Mouse (Mus musculus): ENCODE results near the gene Smg9. TPM values are rescaled to one million over a fixed set of nuclear protein-coding genes. Genes with fewer than 3 reads are reported as not detected.

Smg9 gene
- polyA plus RNA-seq, 1 experiment from 2014 or later: 30.6 TPM

GRCm38 (mm10) chr7:24421648-24422047 is 22.2 kb downstream of the Smg9 start:
- peaks cover 30% of the 10 kb centered on the region for H3K36me3 ChIP-seq
- H3K4me1 ChIP-seq: peaks cover 16% of the 10 kb centered on the region
- no peak for ATAC-seq (ENCODE audit: low FRiP score, low read depth)
- H3K27me3 ChIP-seq (replicated peaks): no peaks in the 10 kb centered on the region
- WGBS: 84% methylated on average over 7 of the region's 7 CpGs
- no peak overlapping the region for H3K9ac ChIP-seq
- no peaks in the 10 kb centered on the region for H3K9me3 ChIP-seq
- H3K4me2 ChIP-seq (replicated peaks): no peak overlapping the region
- no peak overlapping the region for H3K4me3 ChIP-seq
- H3K27ac ChIP-seq: no peak overlapping the region

GRCm38 (mm10) chr7:24422251-24422650 is 22.8 kb downstream of the Smg9 start:
- peaks cover 27% of the 10 kb centered on the region for H3K36me3 ChIP-seq
- no peak overlapping the region for H3K27ac ChIP-seq
- no peak for ATAC-seq (ENCODE audit: low FRiP score, low read depth)
- 77% methylated on average over 8 of the region's 8 CpGs for WGBS
- H3K27me3 ChIP-seq (replicated peaks): no peaks in the 10 kb centered on the region
- no peak overlapping the region for H3K4me3 ChIP-seq
- peaks cover 16% of the 10 kb centered on the region for H3K4me1 ChIP-seq
- no peak overlapping the region for H3K9ac ChIP-seq
- no peaks in the 10 kb centered on the region for H3K9me3 ChIP-seq
- no peak overlapping the region for H3K4me2 ChIP-seq (replicated peaks)

- Histone ChIP-seq H3K4me1 (peaks cover 12% of the 10 kb centered on the region), H3K36me3 (peaks cover 27% of the 10 kb centered on the region), H3K4me2 (replicated peaks) (no peak overlapping the region), H3K9ac (no peak overlapping the region), H3K27me3 (replicated peaks) (no peaks in the 10 kb centered on the region), H3K9me3 (no peaks in the 10 kb centered on the region), H3K27ac (no peak overlapping the region), H3K4me3 (no peak overlapping the region)
- 91% methylated on average over 15 of the region's 15 CpGs for WGBS
- ATAC-seq (ENCODE audit: low FRiP score, low read depth): no peak
Observed at GRCm38 (mm10) chr7:24423107-24423763, 23.8 kb downstream of the Smg9 start.

GRCm38 (mm10) chr7:24423956-24424732 is 24.7 kb downstream of the Smg9 start:
- WGBS: 83% methylated on average over 12 of the region's 12 CpGs
- no peak overlapping the region for H3K4me3 ChIP-seq
- H3K27me3 ChIP-seq (replicated peaks): no peaks in the 10 kb centered on the region
- H3K4me1 ChIP-seq: peaks cover 9% of the 10 kb centered on the region
- no peak overlapping the region for H3K4me2 ChIP-seq (replicated peaks)
- H3K27ac ChIP-seq: no peak overlapping the region
- H3K9ac ChIP-seq: no peak overlapping the region
- H3K9me3 ChIP-seq: no peaks in the 10 kb centered on the region
- peaks cover 27% of the 10 kb centered on the region for H3K36me3 ChIP-seq
- no peak for ATAC-seq (ENCODE audit: low FRiP score, low read depth)

GRCm38 (mm10) chr7:24425919-24426318 is 26.5 kb downstream of the Smg9 start:
- peaks cover 20% of the 10 kb centered on the region for H3K36me3 ChIP-seq
- no peak overlapping the region for H3K4me2 ChIP-seq (replicated peaks)
- WGBS: 89% methylated on average over 9 of the region's 9 CpGs
- ATAC-seq (ENCODE audit: low FRiP score, low read depth): no peak
- no peak overlapping the region for H3K9ac ChIP-seq
- H3K27ac ChIP-seq: no peak overlapping the region
- H3K9me3 ChIP-seq: no peaks in the 10 kb centered on the region
- no peaks in the 10 kb centered on the region for H3K27me3 ChIP-seq (replicated peaks)
- H3K4me1 ChIP-seq: no peaks in the 10 kb centered on the region
- no peak overlapping the region for H3K4me3 ChIP-seq

- WGBS: 93% methylated on average over 8 of the region's 8 CpGs
- Histone ChIP-seq H3K27me3 (replicated peaks) (no peaks in the 10 kb centered on the region; the same call in 1 of the 2 replicates), H3K4me2 (replicated peaks) (no peak overlapping the region), H3K4me3 (no peak overlapping the region), H3K9ac (no peak overlapping the region), H3K9me3 (no peaks in the 10 kb centered on the region), H3K36me3 (peaks cover 11% of the 10 kb centered on the region), H3K27ac (no peak overlapping the region), H3K4me1 (no peaks in the 10 kb centered on the region)
- ATAC-seq (ENCODE audit: low FRiP score, low read depth): no peak
Observed at GRCm38 (mm10) chr7:24427168-24427567, 27.7 kb downstream of the Smg9 start.

- no peak overlapping the region for H3K4me2 ChIP-seq (replicated peaks)
- WGBS: 86% methylated on average over 5 of the region's 5 CpGs
- peaks cover 3% of the 10 kb centered on the region; the same call in 1 of the 2 replicates for H3K36me3 ChIP-seq
- H3K4me1 ChIP-seq: no peaks in the 10 kb centered on the region
- H3K27me3 ChIP-seq (replicated peaks): no peaks in the 10 kb centered on the region; the same call in 1 of the 2 replicates
- ATAC-seq (ENCODE audit: low FRiP score, low read depth): no peak
- no peak overlapping the region for H3K4me3 ChIP-seq
- H3K27ac ChIP-seq: no peak overlapping the region
- H3K9ac ChIP-seq: no peak overlapping the region
- H3K9me3 ChIP-seq: peaks cover 12% of the 10 kb centered on the region; the same call in 1 of the 2 replicates
Observed at GRCm38 (mm10) chr7:24428725-24429124, 29.3 kb downstream of the Smg9 start.

GRCm38 (mm10) chr7:24429413-24430112 is 30.1 kb downstream of the Smg9 start:
- WGBS: 78% methylated on average over 16 of the region's 16 CpGs

GRCm38 (mm10) chr7:24430551-24431345 is 31.3 kb downstream of the Smg9 start:
- no peak overlapping the region for H3K4me3 ChIP-seq
- no peak overlapping the region for H3K4me2 ChIP-seq (replicated peaks)
- no peak overlapping the region for H3K27ac ChIP-seq
- no peaks in the 10 kb centered on the region for H3K4me1 ChIP-seq
- no peak overlapping the region for H3K9ac ChIP-seq
- ATAC-seq (ENCODE audit: low FRiP score, low read depth): no peak
- WGBS: 93% methylated on average over 15 of the region's 15 CpGs
- no peaks in the 10 kb centered on the region for H3K36me3 ChIP-seq
- no peaks in the 10 kb centered on the region; the same call in 1 of the 2 replicates for H3K27me3 ChIP-seq (replicated peaks)
- H3K9me3 ChIP-seq: peaks cover 12% of the 10 kb centered on the region; the same call in 1 of the 2 replicates

More at GRCm38 (mm10) chr7:24429413-24430112, 30.1 kb downstream of the Smg9 start:
- Histone ChIP-seq H3K27ac (no peak overlapping the region), H3K36me3 (no peaks in the 10 kb centered on the region), H3K27me3 (replicated peaks) (no peaks in the 10 kb centered on the region; the same call in 1 of the 2 replicates), H3K9ac (no peak overlapping the region), H3K4me1 (no peaks in the 10 kb centered on the region), H3K4me3 (no peak overlapping the region), H3K4me2 (replicated peaks) (no peak overlapping the region), H3K9me3 (peaks cover 12% of the 10 kb centered on the region; the same call in 1 of the 2 replicates)
- ATAC-seq (ENCODE audit: low FRiP score, low read depth): no peak

- Histone ChIP-seq H3K9ac (no peak overlapping the region), H3K4me2 (replicated peaks) (no peak overlapping the region), H3K4me1 (no peaks in the 10 kb centered on the region), H3K4me3 (no peak overlapping the region), H3K27ac (no peak overlapping the region), H3K27me3 (replicated peaks) (no peaks in the 10 kb centered on the region; the same call in 1 of the 2 replicates), H3K36me3 (no peaks in the 10 kb centered on the region), H3K9me3 (peaks cover 12% of the 10 kb centered on the region; the same call in 1 of the 2 replicates)
- WGBS: 66% methylated on average over 11 of the region's 11 CpGs
- ATAC-seq (ENCODE audit: low FRiP score, low read depth): no peak
Observed at GRCm38 (mm10) chr7:24431713-24432112, 32.3 kb downstream of the Smg9 start.

- Histone ChIP-seq H3K27me3 (replicated peaks) (no peaks in the 10 kb centered on the region; the same call in 1 of the 2 replicates), H3K36me3 (no peaks in the 10 kb centered on the region), H3K4me3 (no peak overlapping the region), H3K27ac (no peak overlapping the region), H3K4me1 (no peaks in the 10 kb centered on the region), H3K9me3 (peaks cover 12% of the 10 kb centered on the region; the same call in 1 of the 2 replicates), H3K4me2 (replicated peaks) (no peak overlapping the region), H3K9ac (no peak overlapping the region)
- WGBS: 73% methylated on average over 5 of the region's 5 CpGs
- ATAC-seq (ENCODE audit: low FRiP score, low read depth): no peak
Observed at GRCm38 (mm10) chr7:24435305-24435704, 35.9 kb downstream of the Smg9 start.

All from neural tube, embryonic 12.5 days (tissue).